31 mouse cellular contexts compared by ENCODE assay signal in genomic region chr2:181653523-181653922, GRCm38 (mm10). TPM values are rescaled to one million over a fixed set of nuclear protein-coding genes. Genes with fewer than 3 reads are reported as not detected.
DNase-seq lines count a peak whose midpoint lies in the region; ATAC-seq and TF ChIP-seq lines count a peak whose summit lies in the region.
"Had no signal": no experiment of that assay in that cellular context is flagged by ENCODE, and none has a peak within 500 bp of the region (broad histone marks: within the 10 kb centered on the region; RNA-seq: fewer than 3 reads in every experiment).

No protein-coding gene starts in this region.

- TF ChIP-seq POLR2A in small intestine, adult 2 months (IDR thresholded peaks at IDR 0.05; ENCODE audit: low read depth, low read length): no peak

- intact Hi-C loops in heart, postnatal 14 days (cut with DNase I): no loop called here

- WGBS in neural tube, embryonic 13.5 days: 88% methylated on average over 1 of the region's 1 CpGs
- WGBS in intestine, embryonic 15.5 days: 63% methylated on average over 1 of the region's 1 CpGs
- WGBS in intestine, postnatal 0 days: 48% methylated on average over 1 of the region's 1 CpGs
- WGBS in small intestine, adult 2 months: 43% methylated on average over 1 of the region's 1 CpGs

- no peak for DNase-seq in neural tube, embryonic 10.5 days (ENCODE audit: extremely low spot score, low spot score)
- no peak for DNase-seq in left cerebral cortex, adult 18-20 months (ENCODE audit: low spot score in 2 of 2)
- DNase-seq in adrenal gland, postnatal 14 days: no peak
- no peak for DNase-seq in heart, postnatal 14 days
- DNase-seq: adrenal gland, adult 2 months; adrenal gland, postnatal 25 days; cerebellum, adult 11-12 months; cerebellum, adult 8-10 months; gastrocnemius, postnatal 36 days; heart, adult 2 months had no signal

- TF ChIP-seq CTCF in intestine, postnatal 0 days (IDR thresholded peaks at IDR 0.05; ENCODE audit: low read depth): no peak
- no peak for TF ChIP-seq CTCF in small intestine, adult 2 months (IDR thresholded peaks at IDR 0.05; ENCODE audit: extremely low read depth, insufficient read length, insufficient replicate concordance, low read depth, low read length)

- ATAC-seq in neural tube, embryonic 13.5 days (ENCODE audit: low read depth): peak; percentile 23; the same call in 1 of the 2 replicates
- ATAC-seq in intestine, embryonic 15.5 days: peak; percentile 91
- ATAC-seq in intestine, postnatal 0 days: peak; percentile 87
- ATAC-seq: CD4-positive, CD25-positive, alpha-beta regulatory T cell, adult 4 months; forebrain, embryonic 13.5 days; forebrain, embryonic 16.5 days had no signal

- 0 out of 2 replicates have a peak overlapping the region, but pooled peaks have one; percentile 33 for H3K27ac ChIP-seq in neural tube, embryonic 13.5 days (replicated peaks)
- H3K27ac ChIP-seq in intestine, embryonic 15.5 days: no peak overlapping the region
- peak overlapping the region; percentile 54; the same call in 1 of the 2 replicates for H3K27ac ChIP-seq in intestine, postnatal 0 days (ENCODE audit: low read depth, low read length)
- peak overlapping the region; percentile 23; the same call in 1 of the 2 replicates for H3K27ac ChIP-seq in small intestine, adult 2 months (ENCODE audit: insufficient read depth, low read depth, low read length)
- H3K27ac ChIP-seq: forebrain, embryonic 10.5 days; forebrain, embryonic 13.5 days; heart, adult 2 months; hindbrain, embryonic 14.5 days had no signal

- H3K4me1 ChIP-seq in neural tube, embryonic 13.5 days (replicated peaks): no peaks in the 10 kb centered on the region
- peaks cover 4% of the 10 kb centered on the region for H3K4me1 ChIP-seq in intestine, embryonic 15.5 days (replicated peaks)
- H3K4me1 ChIP-seq in intestine, postnatal 0 days (replicated peaks; ENCODE audit: control insufficient read depth, insufficient read depth, low read length): peaks cover 6% of the 10 kb centered on the region; the same call in 1 of the 2 replicates
- H3K4me1 ChIP-seq in small intestine, adult 2 months (ENCODE audit: control insufficient read depth, insufficient read depth, insufficient read length, low read length): peaks cover 13% of the 10 kb centered on the region; the same call in 1 of the 2 replicates
- H3K4me1 ChIP-seq: forebrain, embryonic 13.5 days had no signal

- no peaks in the 10 kb centered on the region for H3K9me3 ChIP-seq in neural tube, embryonic 13.5 days
- H3K9me3 ChIP-seq in intestine, embryonic 15.5 days: no peaks in the 10 kb centered on the region
- no peaks in the 10 kb centered on the region for H3K9me3 ChIP-seq in intestine, postnatal 0 days (ENCODE audit: control insufficient read depth)
- H3K9me3 ChIP-seq: forebrain, embryonic 10.5 days; forebrain, embryonic 13.5 days; heart, embryonic 12.5 days had no signal

- H3K27me3 ChIP-seq in neural tube, embryonic 13.5 days: no peaks in the 10 kb centered on the region
- H3K27me3 ChIP-seq in intestine, embryonic 15.5 days (replicated peaks): no peaks in the 10 kb centered on the region
- peaks cover 24% of the 10 kb centered on the region; the same call in 1 of the 2 replicates for H3K27me3 ChIP-seq in intestine, postnatal 0 days (replicated peaks; ENCODE audit: control insufficient read depth, insufficient read depth, low read length)
- peaks cover 12% of the 10 kb centered on the region; the same call in 1 of the 2 replicates for H3K27me3 ChIP-seq in small intestine, adult 2 months (ENCODE audit: control insufficient read depth, insufficient read depth, low read length)
- H3K27me3 ChIP-seq: forebrain, embryonic 13.5 days; heart, embryonic 12.5 days had no signal

- H3K4me3 ChIP-seq in neural tube, embryonic 13.5 days: no peak overlapping the region
- no peak overlapping the region for H3K4me3 ChIP-seq in intestine, embryonic 15.5 days (replicated peaks)
- no peak overlapping the region for H3K4me3 ChIP-seq in intestine, postnatal 0 days (ENCODE audit: low read depth, low read length)
- H3K4me3 ChIP-seq in small intestine, adult 2 months (ENCODE audit: low read depth, low read length): no peak overlapping the region
- H3K4me3 ChIP-seq: forebrain, embryonic 10.5 days; forebrain, embryonic 13.5 days; heart, adult 2 months; heart, embryonic 12.5 days had no signal

- no peak overlapping the region for H3K4me2 ChIP-seq in neural tube, embryonic 13.5 days
- no peak overlapping the region for H3K4me2 ChIP-seq in intestine, embryonic 15.5 days (replicated peaks)
- H3K4me2 ChIP-seq in intestine, postnatal 0 days (replicated peaks; ENCODE audit: low read depth): no peak overlapping the region
- H3K4me2 ChIP-seq: forebrain, embryonic 13.5 days; heart, embryonic 12.5 days; hindbrain, embryonic 14.5 days had no signal

- H3K36me3 ChIP-seq in neural tube, embryonic 13.5 days: peaks cover 97% of the 10 kb centered on the region
- peaks cover 43% of the 10 kb centered on the region for H3K36me3 ChIP-seq in intestine, embryonic 15.5 days
- peaks cover 64% of the 10 kb centered on the region for H3K36me3 ChIP-seq in intestine, postnatal 0 days (ENCODE audit: control insufficient read depth, insufficient read depth)
- H3K36me3 ChIP-seq in small intestine, adult 2 months (ENCODE audit: control insufficient read depth, insufficient read depth, low read length): peaks cover 53% of the 10 kb centered on the region

- H3K9ac ChIP-seq in neural tube, embryonic 13.5 days: no peak overlapping the region
- no peak overlapping the region for H3K9ac ChIP-seq in intestine, embryonic 15.5 days
- no peak overlapping the region for H3K9ac ChIP-seq in intestine, postnatal 0 days (ENCODE audit: low read depth, low read length)
- H3K9ac ChIP-seq: forebrain, embryonic 13.5 days; heart, embryonic 12.5 days; hindbrain, embryonic 14.5 days had no signal

RNA-seq across cellular contexts. Expression of gene Gm29797, which starts 3.3 kb away (rescaled TPM):
- polyA plus RNA-seq in neural tube, embryonic 13.5 days (2015; fragmentation: Nextera tagmentation; extraction: Ambion mirVana): not detected in 2 replicates
- polyA plus RNA-seq in intestine, embryonic 15.5 days (2015; fragmentation: Nextera tagmentation; extraction: Ambion mirVana): 1.3 and 3.1 TPM in 2 replicates
- polyA plus RNA-seq in intestine, postnatal 0 days (2015; fragmentation: Nextera tagmentation; extraction: Ambion mirVana): 0.26 and 0.55 TPM in 2 replicates
- 0.29 and 0.42 TPM in 2 replicates for polyA plus RNA-seq in small intestine, adult 2 months (2012; rRNA removed)
- under 1 TPM; 0.67 to 0.80 TPM for total RNA-seq in left cerebral cortex, adult 18-20 months (2021)
- total RNA-seq in adrenal gland, postnatal 14 days (2021): not detected in 2 replicates
- not detected for total RNA-seq in heart, postnatal 14 days (2021)
- total RNA-seq: adrenal gland, postnatal 25 days; gastrocnemius, adult 18-20 months; gastrocnemius, postnatal 10 days; gastrocnemius, postnatal 36 days; granulocyte monocyte progenitor cell, adult 5-6 weeks; heart, adult 2 months; heart, postnatal 25 days; hematopoietic stem cell, adult 5-6 weeks; MEL had no signal
- polyA plus RNA-seq: CD4-positive, CD25-positive, alpha-beta regulatory T cell, adult 4 months; heart, embryonic 12.5 days; heart, embryonic 16.5 days had no signal

RNA-seq across cellular contexts. Expression of gene Sox18, which starts 17.9 kb away (rescaled TPM):
- polyA plus RNA-seq in neural tube, embryonic 13.5 days (2015; fragmentation: Nextera tagmentation; extraction: Ambion mirVana): 18.9 and 22.2 TPM in 2 replicates
- 28.0 and 29.0 TPM in 2 replicates for polyA plus RNA-seq in intestine, embryonic 15.5 days (2015; fragmentation: Nextera tagmentation; extraction: Ambion mirVana)
- polyA plus RNA-seq in intestine, postnatal 0 days (2015; fragmentation: Nextera tagmentation; extraction: Ambion mirVana): 24.7 and 28.5 TPM in 2 replicates
- 39.0 and 59.8 TPM in 2 replicates for polyA plus RNA-seq in small intestine, adult 2 months (2012; rRNA removed)
- 10 to 100 TPM; 14.2 to 14.3 TPM for total RNA-seq in left cerebral cortex, adult 18-20 months (2021)
- total RNA-seq in adrenal gland, postnatal 14 days (2021): 60.4 and 64.6 TPM in 2 replicates
- 10 to 100 TPM; 73.4 to 77.1 TPM for total RNA-seq in heart, postnatal 14 days (2021)
- total RNA-seq: granulocyte monocyte progenitor cell, adult 5-6 weeks; hematopoietic stem cell, adult 5-6 weeks; MEL had no signal
- polyA plus RNA-seq: CD4-positive, CD25-positive, alpha-beta regulatory T cell, adult 4 months had no signal

RNA-seq across cellular contexts. Expression of gene Tcea2, which starts 26.6 kb away (rescaled TPM):
- 33.9 and 37.8 TPM in 2 replicates for polyA plus RNA-seq in neural tube, embryonic 13.5 days (2015; fragmentation: Nextera tagmentation; extraction: Ambion mirVana)
- polyA plus RNA-seq in intestine, embryonic 15.5 days (2015; fragmentation: Nextera tagmentation; extraction: Ambion mirVana): 14.9 and 15.7 TPM in 2 replicates
- polyA plus RNA-seq in intestine, postnatal 0 days (2015; fragmentation: Nextera tagmentation; extraction: Ambion mirVana): 6.8 and 8.0 TPM in 2 replicates
- polyA plus RNA-seq in small intestine, adult 2 months (2012; rRNA removed): 4.3 and 5.2 TPM in 2 replicates
- total RNA-seq in left cerebral cortex, adult 18-20 months (2021): 10 to 100 TPM; 58.3 to 59.3 TPM
- total RNA-seq in adrenal gland, postnatal 14 days (2021): 5.2 and 9.8 TPM in 2 replicates
- total RNA-seq in heart, postnatal 14 days (2021): 1 to 10 TPM; 6.4 to 8.7 TPM

RNA-seq across cellular contexts. Expression of gene Rgs19, which starts 40.3 kb away (rescaled TPM):
- 42.7 and 49.2 TPM in 2 replicates for polyA plus RNA-seq in neural tube, embryonic 13.5 days (2015; fragmentation: Nextera tagmentation; extraction: Ambion mirVana)
- polyA plus RNA-seq in intestine, embryonic 15.5 days (2015; fragmentation: Nextera tagmentation; extraction: Ambion mirVana): 37.4 and 39.4 TPM in 2 replicates
- 11.3 and 12.7 TPM in 2 replicates for polyA plus RNA-seq in intestine, postnatal 0 days (2015; fragmentation: Nextera tagmentation; extraction: Ambion mirVana)
- 19.9 and 24.1 TPM in 2 replicates for polyA plus RNA-seq in small intestine, adult 2 months (2012; rRNA removed)
- 10 to 100 TPM; 29.3 to 30.7 TPM for total RNA-seq in left cerebral cortex, adult 18-20 months (2021)
- total RNA-seq in adrenal gland, postnatal 14 days (2021): 22.4 and 32.1 TPM in 2 replicates
- total RNA-seq in heart, postnatal 14 days (2021): 1 to 10 TPM; 7.2 to 8.1 TPM

RNA-seq across cellular contexts. Expression of gene Lkaaear1, which starts 44.7 kb away (rescaled TPM):
- not detected in 2 replicates for polyA plus RNA-seq in neural tube, embryonic 13.5 days (2015; fragmentation: Nextera tagmentation; extraction: Ambion mirVana)
- not detected in 2 replicates for polyA plus RNA-seq in intestine, embryonic 15.5 days (2015; fragmentation: Nextera tagmentation; extraction: Ambion mirVana)
- polyA plus RNA-seq in intestine, postnatal 0 days (2015; fragmentation: Nextera tagmentation; extraction: Ambion mirVana): not detected in 2 replicates
- polyA plus RNA-seq in small intestine, adult 2 months (2012; rRNA removed): not detected in 2 replicates
- total RNA-seq in left cerebral cortex, adult 18-20 months (2021): not detected
- total RNA-seq in adrenal gland, postnatal 14 days (2021): not detected in 2 replicates
- not detected for total RNA-seq in heart, postnatal 14 days (2021)
- total RNA-seq: adrenal gland, adult 2 months; adrenal gland, postnatal 25 days; gastrocnemius, adult 18-20 months; gastrocnemius, postnatal 10 days; gastrocnemius, postnatal 36 days; granulocyte monocyte progenitor cell, adult 5-6 weeks; heart, adult 2 months; heart, postnatal 25 days; hematopoietic stem cell, adult 5-6 weeks; MEL had no signal
- polyA plus RNA-seq: adrenal gland, adult 2 months; brain, embryonic 14.5 days; C2C12; CD4-positive, CD25-positive, alpha-beta regulatory T cell, adult 4 months; embryonic facial prominence, embryonic 11.5 days; embryonic facial prominence, embryonic 14.5 days; forebrain, embryonic 10.5 days; forebrain, embryonic 13.5 days; forebrain, embryonic 16.5 days; heart, embryonic 12.5 days; heart, embryonic 16.5 days; hindbrain, embryonic 14.5 days had no signal

Comparison
In these comparisons a context has a peak if more than half of its experiments do, and no peak if none do; other contexts are left out.
1. ATAC-seq: peak in every context shown above with its lines; median percentile 91 in intestine, embryonic 15.5 days; 87 in intestine, postnatal 0 days; 23 in neural tube, embryonic 13.5 days.